Mouse (Mus musculus) 3T3-L1 (cell line): ENCODE measurements around the gene Crtac1.

Experiments used
- DNase-seq: peaks from one replicate; pipeline ENCODE4 v3.0.0-alpha.2; 2015; ENCODE audit warnings: low read depth, low spot score

The Crtac1 gene

DNA sequence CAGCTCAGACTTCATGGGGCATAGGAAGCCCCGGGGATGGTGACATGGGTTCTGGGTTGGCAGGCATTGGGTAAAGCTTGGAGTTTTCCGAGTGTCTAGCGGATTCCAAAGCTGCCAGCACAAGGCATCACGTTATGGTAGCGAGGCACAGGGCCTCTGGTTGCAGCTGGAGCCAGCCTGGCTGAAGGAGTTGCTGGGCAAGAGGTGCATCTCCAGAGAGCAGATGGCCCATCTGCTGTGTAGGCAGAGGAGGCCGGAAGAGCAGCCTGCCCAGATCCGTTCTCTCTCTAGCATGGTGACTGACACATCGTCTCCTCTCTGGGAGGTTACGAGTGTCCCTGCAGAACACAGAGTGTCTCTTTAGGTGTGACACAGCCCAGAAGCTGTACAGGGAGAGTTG lies 103.4 kb downstream of the Crtac1 start:
- no peak for DNase-seq

DNA sequence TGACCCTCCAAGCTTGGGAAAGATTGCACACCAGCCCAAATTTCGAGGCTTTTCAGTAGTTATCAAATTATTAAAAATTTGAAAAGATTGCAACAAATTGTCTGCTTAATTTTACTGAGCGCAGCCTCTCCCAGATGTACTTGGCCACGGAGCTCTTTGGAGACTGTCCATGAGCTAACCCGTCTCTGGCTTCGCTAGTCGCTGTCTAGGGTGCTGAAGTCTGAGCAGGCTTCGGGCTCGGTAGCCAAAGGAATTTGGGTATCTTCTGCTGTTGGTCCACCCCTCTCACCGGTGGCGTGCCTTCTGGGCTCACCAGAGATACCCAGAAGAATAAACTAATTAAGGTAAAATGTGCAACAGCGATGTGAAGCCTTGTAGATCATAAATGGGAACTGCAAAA lies 105.7 kb downstream of the Crtac1 start:
- DNase-seq, result peak; percentile 64

DNA sequence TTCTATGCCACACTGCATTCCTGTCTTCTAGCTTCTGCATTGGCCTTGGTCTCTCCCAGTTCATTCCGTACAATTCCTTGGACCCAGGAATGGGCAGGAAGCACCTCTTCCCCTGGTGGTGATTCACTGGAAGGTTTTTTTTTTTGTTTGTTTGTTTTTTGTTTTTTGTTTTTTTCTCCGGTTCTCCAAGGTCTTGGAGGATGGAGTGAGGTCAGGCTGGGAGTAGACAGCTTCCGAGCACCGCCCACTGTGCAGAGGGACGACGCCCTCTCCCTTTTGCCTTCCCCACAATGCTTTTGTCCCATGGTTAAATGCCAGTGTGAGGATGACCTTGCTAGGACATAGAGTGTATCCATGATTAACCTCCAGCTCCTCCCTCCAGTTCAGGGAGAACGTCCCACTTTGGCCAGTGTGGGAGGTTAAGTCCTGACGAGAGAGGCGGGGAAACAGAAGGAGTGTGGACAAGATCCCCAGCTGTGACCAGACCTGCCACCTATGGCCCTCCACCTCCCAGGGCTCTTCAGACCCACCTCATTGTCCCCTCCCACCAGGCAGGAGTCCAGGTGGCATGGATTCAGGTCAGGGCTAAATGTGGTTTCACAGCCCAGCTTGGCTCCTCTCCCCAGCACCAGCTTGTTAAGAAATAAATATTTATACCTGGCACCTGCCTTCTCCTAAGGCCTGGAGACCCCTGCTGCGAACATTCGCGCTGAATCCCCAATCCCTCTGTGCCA lies 109.1 kb downstream of the Crtac1 start:
- DNase-seq, result no peak

DNA sequence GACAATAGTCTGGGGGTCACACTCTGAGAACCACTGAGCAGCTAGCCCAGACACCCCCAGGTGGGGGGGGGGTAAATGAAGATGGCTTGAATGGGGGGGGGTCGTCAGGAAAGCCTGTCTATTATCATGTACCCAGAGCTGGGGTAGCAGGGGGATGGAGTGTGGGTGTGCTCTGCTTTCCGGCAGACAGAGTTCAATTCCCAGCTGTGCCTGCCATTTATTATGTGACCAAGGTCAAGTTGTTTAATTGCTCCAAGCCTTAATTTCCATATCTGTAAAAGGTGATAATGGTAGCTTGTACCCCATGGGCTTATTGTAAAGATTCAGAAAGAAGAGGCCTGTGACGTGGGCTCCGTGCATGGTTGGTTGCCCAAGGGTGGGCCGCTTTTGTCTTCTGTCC lies 109.6 kb downstream of the Crtac1 start:
- no peak for DNase-seq

DNA sequence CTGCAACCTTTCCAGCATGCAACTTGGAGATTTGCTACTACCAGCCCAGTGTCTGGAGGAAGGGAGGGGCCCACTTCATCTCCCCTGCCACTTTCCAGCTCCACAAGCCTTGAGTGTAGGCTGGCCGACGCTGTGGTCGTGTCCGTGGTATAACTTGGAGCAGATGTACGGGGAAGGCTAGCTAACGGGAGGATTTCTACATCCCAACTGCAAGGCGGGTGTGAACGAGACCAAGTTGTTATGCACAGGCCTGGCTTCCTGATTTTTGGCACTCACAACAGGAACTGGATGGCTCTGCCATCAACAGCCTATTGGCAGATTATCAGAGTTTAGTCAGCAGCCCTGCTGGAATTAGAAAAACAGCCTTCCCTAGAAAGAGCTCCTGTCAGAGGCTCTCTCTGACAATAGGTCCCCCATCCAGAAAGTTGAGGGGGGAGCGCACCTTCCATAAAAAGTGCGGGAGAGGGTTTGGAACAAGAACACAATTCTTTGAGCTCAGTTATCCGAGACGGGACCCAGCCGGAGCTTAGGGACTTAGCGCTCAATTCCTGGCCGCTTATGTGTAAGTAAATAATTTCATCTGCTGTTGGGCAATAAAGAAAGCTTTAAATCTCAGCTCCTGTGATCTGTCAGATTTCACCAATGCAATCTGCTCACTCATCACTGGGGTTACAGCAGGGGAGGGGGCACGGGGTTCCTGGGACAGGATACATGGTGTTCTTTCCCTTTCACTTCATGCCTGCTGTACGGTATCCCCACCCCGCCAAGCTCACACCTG lies 113.7 kb downstream of the Crtac1 start:
- DNase-seq, result no peak

DNA sequence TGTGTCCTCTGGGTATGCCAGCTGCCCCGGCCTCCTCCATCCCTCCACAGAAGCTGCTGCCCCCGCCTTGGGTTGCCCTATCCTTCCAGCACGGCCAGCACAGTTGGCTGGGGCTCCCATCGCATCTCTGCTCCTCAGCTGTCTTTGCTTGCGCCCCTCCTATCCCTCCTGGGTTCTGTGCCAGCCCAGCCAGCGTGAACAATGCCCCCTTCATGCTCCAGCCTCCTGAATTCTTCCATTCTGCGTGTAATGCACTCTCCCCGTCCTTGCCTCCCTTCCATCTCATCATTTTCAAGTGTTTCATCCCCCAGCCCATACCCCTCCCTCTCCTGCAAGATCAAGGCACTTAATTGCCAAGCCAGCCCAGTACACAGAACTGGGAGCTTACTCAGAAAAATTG lies 114.6 kb downstream of the Crtac1 start:
- no peak for DNase-seq

DNA sequence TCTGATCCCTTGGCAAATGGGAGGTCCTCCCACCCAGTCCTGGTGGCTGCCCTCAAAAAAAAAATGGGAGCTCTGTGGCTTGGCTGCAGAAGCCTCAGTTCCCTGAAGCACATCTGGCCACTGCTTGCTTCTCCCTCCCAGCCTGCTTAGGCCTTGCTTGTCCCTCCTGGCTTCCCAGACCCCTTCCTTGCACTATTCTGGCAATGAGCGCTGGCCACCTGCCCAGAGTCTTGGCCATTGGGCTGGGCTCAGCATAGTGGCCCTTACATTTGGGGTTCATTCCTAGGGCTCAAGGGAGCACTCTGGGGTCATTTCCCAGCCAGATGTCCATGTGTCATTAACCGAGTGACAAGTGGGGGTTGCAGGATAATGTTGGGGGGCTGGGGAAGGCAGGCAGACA lies 115.1 kb downstream of the Crtac1 start:
- DNase-seq, result no peak

DNA sequence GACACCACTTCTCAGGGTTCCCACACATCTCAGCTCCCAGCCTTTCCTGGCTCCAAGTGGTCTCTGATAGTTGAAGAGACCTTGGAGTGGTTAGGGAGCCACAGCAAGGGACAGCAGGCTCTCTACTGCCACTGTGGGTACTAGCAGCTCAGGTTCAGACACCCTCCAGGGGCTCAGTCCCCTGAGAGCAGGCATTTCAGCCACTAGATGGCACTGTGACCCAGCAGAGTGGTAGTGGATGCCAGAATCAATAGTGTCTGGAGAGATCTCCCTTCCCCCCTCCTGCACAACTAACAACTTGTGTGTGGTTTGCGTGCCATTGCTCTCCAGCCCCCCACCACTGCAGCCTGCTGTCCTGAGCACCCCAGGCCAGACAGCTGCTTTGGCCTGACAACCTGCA lies 115.7 kb downstream of the Crtac1 start:
- peak; percentile 85 for DNase-seq

DNA sequence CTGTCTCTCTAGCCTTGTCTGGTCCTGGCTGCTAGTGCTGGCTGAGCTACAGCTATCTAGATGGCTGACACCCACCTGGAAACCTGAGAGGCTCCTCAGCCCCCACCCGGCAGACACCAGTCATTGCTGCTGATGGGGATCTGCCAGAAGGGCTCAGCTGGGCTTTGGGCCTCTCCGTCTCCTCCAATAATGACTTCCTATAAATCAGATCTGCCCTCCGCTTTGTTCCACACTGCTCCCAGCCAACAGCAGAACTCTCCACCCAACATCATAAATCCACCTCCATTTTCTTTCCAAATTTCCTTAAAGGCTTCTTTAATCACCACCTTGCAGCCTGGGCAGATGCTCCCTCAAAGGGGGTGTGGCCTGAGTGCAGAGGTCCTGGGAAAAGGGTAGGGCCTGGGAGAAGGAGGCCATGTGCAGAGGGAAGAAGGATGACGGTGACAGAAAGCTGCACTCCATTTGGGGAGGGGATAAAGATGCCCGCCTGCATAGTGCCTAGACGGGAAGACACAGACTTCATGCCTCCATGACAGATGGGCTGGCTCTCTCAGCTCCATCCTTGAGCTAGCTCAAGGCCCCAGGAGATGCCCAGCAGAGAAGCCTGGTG lies 116.4 kb downstream of the Crtac1 start:
- DNase-seq, result no peak

DNA sequence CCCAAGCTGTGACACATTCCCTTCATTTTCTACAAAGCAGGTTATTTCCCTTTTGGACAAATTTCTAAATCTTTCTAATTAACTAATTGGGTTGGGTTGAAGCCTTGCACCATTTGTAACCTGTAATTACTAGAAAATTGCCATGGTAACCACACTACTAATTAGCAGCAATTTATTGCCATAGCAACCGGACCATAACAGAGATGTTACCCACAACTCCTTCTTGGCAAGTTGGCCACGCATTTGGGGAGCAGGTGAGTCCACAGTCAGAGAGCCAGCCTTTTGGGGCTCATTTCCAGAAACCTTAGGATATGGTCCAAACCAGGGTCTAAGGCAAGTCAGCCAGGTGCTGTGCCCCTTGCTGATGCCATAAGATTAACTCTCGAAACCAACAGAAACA lies 119.4 kb downstream of the Crtac1 start:
- DNase-seq, result no peak

DNA sequence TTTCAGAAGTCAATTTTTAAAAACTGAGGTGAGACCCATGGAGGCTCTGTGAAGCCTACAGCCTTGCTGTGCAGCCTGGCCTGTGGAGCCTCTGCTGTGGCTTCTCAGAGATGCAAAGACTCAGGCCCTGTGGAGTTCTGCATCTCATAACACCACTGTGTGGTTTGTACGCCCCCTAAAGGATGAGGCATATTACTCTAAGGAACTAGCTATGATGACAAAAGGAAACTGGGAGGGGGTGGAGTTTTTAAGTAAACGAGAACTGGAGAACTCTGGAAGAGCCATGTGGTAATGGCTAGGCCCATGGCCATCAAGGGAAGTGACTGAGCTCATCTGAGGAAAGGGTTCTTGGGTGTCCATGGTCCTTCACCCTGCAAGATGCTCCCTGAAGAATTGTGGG lies 120.3 kb downstream of the Crtac1 start:
- no peak for DNase-seq

DNA sequence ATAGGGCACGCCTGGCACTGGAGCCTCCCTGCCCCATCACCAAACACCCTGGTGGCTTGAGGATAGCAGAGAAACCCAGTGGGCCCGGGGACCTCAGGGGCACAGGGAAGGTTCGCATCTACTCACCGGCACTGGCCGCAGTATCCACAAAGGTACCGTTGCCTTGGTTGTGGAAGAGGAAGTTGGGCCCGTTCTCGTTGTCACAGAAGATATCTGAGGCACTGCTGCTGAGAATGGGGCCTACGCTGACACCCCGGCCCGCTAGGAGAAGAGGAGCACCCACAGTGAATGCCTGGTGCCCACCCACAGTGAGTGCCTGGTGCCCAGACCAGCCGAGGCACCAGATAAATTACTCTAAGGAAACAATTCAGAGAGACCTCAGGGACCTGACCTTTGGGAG lies 122.7 kb downstream of the Crtac1 start:
- no peak for DNase-seq

DNA sequence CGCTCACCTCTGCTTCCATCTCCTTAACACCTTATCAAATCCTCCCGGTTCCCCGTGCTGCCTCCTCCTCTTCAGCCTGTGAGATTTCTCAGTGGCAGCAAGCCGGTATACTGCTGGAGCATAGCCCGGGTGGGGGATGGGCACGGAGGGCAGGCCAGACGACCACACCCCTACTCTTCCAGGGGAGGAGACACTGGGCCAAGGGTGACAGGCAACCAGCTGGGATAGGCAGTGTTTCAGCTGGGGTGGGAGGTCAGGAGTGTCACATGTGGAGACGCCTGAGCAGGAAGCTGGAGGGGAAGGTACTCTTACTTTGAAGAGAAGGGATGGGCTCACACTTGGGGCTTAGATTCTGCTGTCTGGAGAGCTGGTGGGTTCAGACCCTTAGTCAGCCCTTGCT lies 124.6 kb downstream of the Crtac1 start:
- DNase-seq, result no peak

DNA sequence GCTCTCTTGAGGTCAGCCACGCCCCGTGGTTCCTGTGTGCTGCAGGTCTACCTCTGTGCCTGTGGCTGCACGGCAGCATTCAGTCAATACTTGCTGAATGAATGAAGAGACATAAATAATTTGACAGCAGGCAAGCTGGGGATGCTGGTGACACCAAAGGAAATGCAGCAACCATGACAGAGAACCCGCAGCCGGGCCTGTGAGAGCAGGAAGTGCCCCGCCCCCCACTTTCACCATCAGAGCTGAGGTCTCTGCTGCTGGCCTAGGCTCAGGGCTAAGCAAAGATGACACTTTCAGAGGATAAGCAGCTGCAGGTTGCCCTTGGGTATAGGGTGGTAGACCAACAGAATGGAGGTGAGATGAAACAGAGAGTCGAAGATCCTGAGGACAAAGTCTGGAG lies 125.4 kb downstream of the Crtac1 start:
- no peak for DNase-seq

DNA sequence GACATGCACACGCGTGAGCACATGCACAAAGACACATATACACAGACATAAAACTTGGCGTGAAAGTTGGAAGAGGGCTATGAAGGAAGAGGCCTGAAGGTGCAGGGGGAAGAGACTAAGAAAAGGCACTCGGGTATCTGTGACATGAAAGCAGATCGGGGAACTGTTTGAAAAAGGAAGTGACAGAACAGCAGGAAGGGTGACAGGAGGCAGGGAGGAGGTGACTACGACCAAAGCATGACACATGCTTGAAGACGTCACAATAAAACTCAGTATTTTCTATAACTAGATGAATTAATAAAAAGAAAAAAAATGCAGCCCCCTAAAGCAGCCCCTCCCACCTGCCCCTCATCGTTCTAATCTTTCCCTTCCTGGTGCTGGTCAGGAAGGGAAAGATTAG lies 125.8 kb downstream of the Crtac1 start:
- no peak for DNase-seq

DNA sequence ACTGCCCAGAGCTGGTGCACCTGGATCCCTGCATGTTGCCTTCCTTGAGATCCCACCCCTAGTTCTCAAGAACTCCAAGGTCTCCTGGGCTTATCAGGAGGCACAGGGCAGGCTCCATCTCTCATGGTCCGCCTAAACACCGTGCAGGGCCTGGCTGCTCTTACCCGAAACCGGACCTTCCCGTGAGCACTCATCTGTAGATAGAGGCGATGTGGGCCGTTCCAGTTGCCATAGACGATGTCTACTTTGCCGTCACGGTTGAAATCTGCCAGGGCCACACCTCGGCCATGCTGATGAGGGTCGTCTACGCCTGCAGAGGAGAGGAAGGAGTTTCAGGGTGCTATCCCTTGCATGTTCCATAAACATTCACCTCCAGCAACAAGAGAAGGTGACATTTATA lies 127.1 kb downstream of the Crtac1 start:
- no peak for DNase-seq

DNA sequence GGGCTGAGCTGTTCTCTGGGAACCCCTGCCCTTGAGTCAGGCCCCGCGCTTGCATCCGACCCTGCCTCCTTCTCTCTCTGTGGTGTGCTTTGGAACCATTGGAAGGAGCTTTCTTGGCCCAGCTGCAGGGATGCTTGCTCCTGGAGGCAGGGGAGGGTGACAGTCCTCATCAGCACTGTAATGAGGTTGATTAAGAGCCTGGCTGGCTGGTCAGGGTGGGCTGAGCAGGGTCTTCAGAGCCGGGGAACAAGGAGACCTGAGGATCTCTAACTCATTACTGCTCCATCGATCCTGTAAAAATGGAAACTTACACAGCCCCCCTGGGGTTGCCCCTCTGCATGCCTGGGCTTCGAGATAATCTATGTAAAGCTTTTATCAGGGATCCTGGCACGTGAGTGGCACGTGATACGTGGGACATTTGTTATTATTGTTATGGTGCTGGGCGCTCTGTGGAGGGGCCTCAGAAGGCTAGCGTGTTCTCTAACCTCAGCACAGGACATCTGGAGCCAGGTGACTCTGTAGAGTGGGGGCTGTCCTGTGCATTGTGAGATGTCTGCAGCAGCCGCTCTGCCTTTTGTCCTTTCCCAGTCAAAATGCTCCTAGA lies 128.3 kb downstream of the Crtac1 start:
- DNase-seq, result no peak

DNA sequence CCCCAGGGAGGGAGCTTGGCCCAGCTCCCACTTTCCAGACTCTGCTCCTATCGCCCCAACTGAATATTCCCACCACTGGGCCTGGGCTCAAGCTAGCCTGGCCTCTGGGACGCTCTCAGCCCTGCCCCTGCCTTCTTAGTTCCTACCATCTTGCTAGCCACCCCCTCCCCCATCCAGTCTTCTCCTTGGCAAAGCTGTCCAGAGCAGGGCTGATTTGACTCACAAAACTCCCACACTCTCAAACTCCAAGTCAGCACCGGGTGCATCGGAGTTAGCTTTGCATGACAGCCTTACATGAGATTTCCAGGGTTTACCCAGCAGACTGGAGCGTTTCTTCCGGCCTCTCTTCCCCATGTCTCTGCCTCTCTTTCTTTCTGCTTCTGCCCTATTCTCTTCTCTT lies 138.4 kb downstream of the Crtac1 start:
- no peak for DNase-seq

DNA sequence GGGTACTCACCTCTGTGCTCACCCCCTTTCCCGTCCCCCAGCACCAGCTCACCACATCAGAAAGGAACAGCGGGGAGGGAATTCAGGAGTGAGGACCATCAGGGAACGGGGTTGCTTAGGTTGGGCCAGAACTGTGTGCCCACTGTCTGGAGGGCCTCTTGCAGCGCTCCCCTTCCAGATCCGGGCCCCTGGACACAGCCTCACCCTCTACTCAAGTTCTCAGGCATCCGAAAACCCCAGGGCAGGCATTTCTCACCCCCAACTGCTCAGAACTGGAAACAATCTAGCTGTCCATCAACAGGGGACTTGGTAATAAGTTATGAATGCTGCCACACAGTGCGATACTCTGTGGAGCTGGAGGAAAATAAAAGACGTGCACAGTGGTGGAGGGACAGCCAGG lies 139.5 kb downstream of the Crtac1 start:
- DNase-seq, result no peak

DNA sequence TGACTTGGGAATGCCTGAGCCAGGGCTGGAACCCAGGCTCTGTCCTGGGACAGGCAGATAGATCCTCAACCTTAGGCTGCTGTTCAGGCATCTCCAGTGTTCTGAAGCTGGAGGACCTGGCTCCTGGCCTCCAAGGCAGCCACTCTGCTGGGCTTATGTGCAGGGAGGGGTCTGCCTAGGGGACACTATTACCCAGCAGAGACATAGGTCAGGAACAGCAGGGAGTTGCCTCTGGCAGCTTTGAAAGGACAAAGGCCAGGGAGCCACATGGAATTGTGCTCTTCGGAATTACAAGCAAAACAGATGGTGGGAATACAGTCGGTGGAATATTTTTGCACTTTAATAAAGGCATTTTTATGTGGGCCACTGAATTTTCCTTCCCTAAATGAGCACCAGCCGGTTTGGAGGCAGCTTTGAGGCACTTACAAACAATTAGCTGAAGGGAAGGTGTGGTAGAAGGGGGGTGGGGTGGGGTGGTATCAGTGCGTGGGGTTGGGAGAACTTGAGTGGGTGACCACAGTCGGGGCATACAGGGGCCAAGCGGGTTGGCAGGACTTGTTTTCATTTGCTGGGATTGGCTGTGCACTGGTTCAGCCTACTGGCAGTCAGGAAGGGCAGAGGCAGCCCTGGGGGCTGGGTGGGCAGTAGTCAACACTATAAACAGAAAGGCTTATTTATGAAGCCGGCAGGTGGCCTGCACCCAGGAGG lies 140.5 kb downstream of the Crtac1 start:
- no peak for DNase-seq

DNA sequence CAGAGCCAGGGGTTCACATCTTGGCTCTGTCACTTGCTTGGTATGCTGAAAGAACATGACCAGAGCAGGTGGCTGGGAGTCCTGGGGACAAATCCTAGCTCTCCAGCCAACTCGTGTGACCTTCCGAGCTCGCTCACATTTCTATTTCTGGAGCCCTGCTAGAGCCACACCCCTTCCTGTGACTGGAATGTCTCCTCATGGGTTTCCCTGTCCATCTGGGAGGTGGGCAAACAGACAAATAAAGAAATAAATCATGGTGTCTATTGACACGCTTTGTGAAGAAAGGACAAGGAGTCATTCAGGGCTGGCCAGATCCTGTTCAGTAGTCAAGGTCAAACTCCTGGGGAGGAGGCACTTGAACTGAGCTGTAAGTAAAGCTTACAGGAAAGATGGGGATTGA lies 143.2 kb downstream of the Crtac1 start:
- no peak for DNase-seq

DNA sequence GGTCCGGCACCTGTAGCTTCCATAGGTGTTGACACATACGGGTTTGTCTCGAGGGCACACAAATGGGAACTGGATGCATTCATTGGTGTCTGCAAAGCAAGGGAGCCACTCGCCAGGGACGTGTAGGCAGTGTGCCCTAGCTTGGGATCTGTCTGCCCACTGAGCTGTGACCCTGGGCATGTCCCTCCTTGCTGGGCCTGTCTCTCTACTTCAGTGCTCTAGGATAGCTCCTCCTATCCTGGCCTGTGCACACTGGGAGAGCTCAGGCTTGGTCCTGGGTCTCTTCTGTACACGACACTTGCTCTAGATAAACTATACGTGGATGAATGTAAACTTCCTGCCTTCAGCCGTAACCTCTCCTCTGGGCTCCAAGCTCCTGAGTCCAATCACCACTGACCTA lies 147.4 kb downstream of the Crtac1 start:
- DNase-seq, result no peak
